Comparison of ENCODE assay signal across 17 mouse cellular contexts in genomic region chr17:54350881-54351280, GRCm38 (mm10). TPM values are rescaled to one million over a fixed set of nuclear protein-coding genes. Genes with fewer than 3 reads are reported as not detected.
DNase-seq lines count a peak whose midpoint lies in the region; ATAC-seq and TF ChIP-seq lines count a peak whose summit lies in the region.
"Had no signal": no experiment of that assay in that cellular context is flagged by ENCODE, and none has a peak within 500 bp of the region (broad histone marks: within the 10 kb centered on the region; RNA-seq: fewer than 3 reads in every experiment).

No protein-coding gene starts in this region.

- H3K27me3 ChIP-seq in hindbrain, embryonic 15.5 days = no peaks in the 10 kb centered on the region
- no peaks in the 10 kb centered on the region for H3K27me3 ChIP-seq in hindbrain, embryonic 10.5 days (ENCODE audit: insufficient read depth, poor library complexity, severe bottlenecking)
- no peaks in the 10 kb centered on the region for H3K27me3 ChIP-seq in CH12.LX (replicated peaks)
- H3K27me3 ChIP-seq: heart, embryonic 13.5 days; stomach, embryonic 15.5 days had no signal

- H3K9me3 ChIP-seq in hindbrain, embryonic 15.5 days = no peaks in the 10 kb centered on the region
- H3K9me3 ChIP-seq in hindbrain, embryonic 10.5 days = no peaks in the 10 kb centered on the region
- no peaks in the 10 kb centered on the region for H3K9me3 ChIP-seq in CH12.LX (replicated peaks; ENCODE audit: low read length)
- H3K9me3 ChIP-seq: heart, embryonic 13.5 days; stomach, embryonic 15.5 days had no signal

- no peaks in the 10 kb centered on the region for H3K4me1 ChIP-seq in hindbrain, embryonic 15.5 days (replicated peaks)
- no peaks in the 10 kb centered on the region for H3K4me1 ChIP-seq in hindbrain, embryonic 10.5 days (replicated peaks)
- no peaks in the 10 kb centered on the region for H3K4me1 ChIP-seq in CH12.LX (ENCODE audit: control insufficient read depth in 1 of 2, insufficient read depth in 2 of 2)
- H3K4me1 ChIP-seq: heart, embryonic 13.5 days; stomach, embryonic 15.5 days had no signal

- no peak overlapping the region for H3K27ac ChIP-seq in hindbrain, embryonic 15.5 days (replicated peaks)
- no peak overlapping the region for H3K27ac ChIP-seq in hindbrain, embryonic 10.5 days
- no peak overlapping the region for H3K27ac ChIP-seq in CH12.LX (ENCODE audit: insufficient read depth, low read depth)
- H3K27ac ChIP-seq: heart, embryonic 13.5 days; stomach, embryonic 15.5 days had no signal

- H3K4me3 ChIP-seq in hindbrain, embryonic 15.5 days = no peak overlapping the region
- no peak overlapping the region for H3K4me3 ChIP-seq in hindbrain, embryonic 10.5 days
- H3K4me3 ChIP-seq in CH12.LX (replicated peaks in 1 of 3; ENCODE audit: low read depth in 2 of 3, low read length in 2 of 3, poor library complexity in 1 of 3) = no peak overlapping the region
- H3K4me3 ChIP-seq: erythroblast, embryonic 14.5 days; heart, embryonic 13.5 days; stomach, embryonic 15.5 days had no signal

- dilution Hi-C loops in CH12.LX (cut with MboI; ENCODE audit: extremely low pct_ligation_motif_present, extremely low pct_unique_long_range_greater_than_20kb, low sequenced_read_pairs) = no loop called here

- no peaks in the 10 kb centered on the region for H3K36me3 ChIP-seq in hindbrain, embryonic 15.5 days
- H3K36me3 ChIP-seq in hindbrain, embryonic 10.5 days = no peaks in the 10 kb centered on the region
- no peaks in the 10 kb centered on the region for H3K36me3 ChIP-seq in CH12.LX (replicated peaks in 1 of 2; ENCODE audit: control insufficient read depth in 1 of 2, insufficient read depth in 1 of 2, low read length in 1 of 2)
- H3K36me3 ChIP-seq: G1E; heart, embryonic 13.5 days; stomach, embryonic 15.5 days had no signal

- in situ Hi-C loops in CH12.LX (cut with MboI; ENCODE audit: low pct_ligation_motif_present, low pct_unique_long_range_greater_than_20kb, low sequenced_read_pairs) = no loop called here

- TF ChIP-seq CTCF in CH12.LX (conservative IDR thresholded peaks at IDR 0.05 in 1 of 2, IDR thresholded peaks at IDR 0.05 in 1 of 2; ENCODE audit: low read depth in 2 of 2, low read length in 2 of 2) = peak in 1 of 2 experiments; percentile 49; a peak in 2 of 4 replicates

- TF ChIP-seq EP300 in CH12.LX (IDR thresholded peaks at IDR 0.05; ENCODE audit: low read length) = no peak

- 48% methylated on average over 2 of the region's 2 CpGs for WGBS in hindbrain, embryonic 15.5 days
- WGBS in hindbrain, embryonic 10.5 days = 48% methylated on average over 2 of the region's 2 CpGs

- no peak overlapping the region for H3K9ac ChIP-seq in hindbrain, embryonic 15.5 days
- H3K9ac ChIP-seq in CH12.LX (ENCODE audit: insufficient read depth, low read depth) = no peak overlapping the region
- H3K9ac ChIP-seq: heart, embryonic 13.5 days; stomach, embryonic 15.5 days had no signal

- no peak for DNase-seq in hindbrain, embryonic 10.5 days (ENCODE audit: low spot score)
- DNase-seq in 3T3-L1 (ENCODE audit: low read depth, low spot score) (peak; percentile 47), CH12.LX (ENCODE audit: extremely low read depth) (no peak)
- peak; percentile 1 for DNase-seq in embryo, embryonic 9.5 days (ENCODE audit: extremely low spot score)
- no peak for DNase-seq in B cell, adult 2 months
- DNase-seq in cerebellum, postnatal 10 days = no peak
- DNase-seq: cerebellum, adult 9-11 months; kidney, adult 11 months; left cerebral cortex, postnatal 4 days; lung, adult 18-20 months; right cerebral cortex, postnatal 4 days had no signal

- H3K79me2 ChIP-seq in CH12.LX (replicated peaks; ENCODE audit: control insufficient read depth, extremely low read depth, insufficient read depth, poor library complexity, severe bottlenecking) = no peaks in the 10 kb centered on the region

- peak; percentile 72; the same call in 1 of the 2 replicates for ATAC-seq in hindbrain, embryonic 15.5 days (ENCODE audit: low FRiP score, low read depth)

- TF ChIP-seq RAD21 in CH12.LX (IDR thresholded peaks at IDR 0.05; ENCODE audit: low read depth, low read length) = peak; percentile 53

- no peak overlapping the region for H3K4me2 ChIP-seq in hindbrain, embryonic 15.5 days
- H3K4me2 ChIP-seq in CH12.LX (ENCODE audit: insufficient read depth, low read depth, poor library complexity, severe bottlenecking) = no peak overlapping the region
- H3K4me2 ChIP-seq: heart, embryonic 13.5 days; stomach, embryonic 15.5 days had no signal

- TF ChIP-seq POLR2A in CH12.LX (IDR thresholded peaks at IDR 0.05; ENCODE audit: low read depth, low read length) = no peak

TF ChIP-seq in CH12.LX, 34 proteins besides CTCF, POLR2A, EP300 and RAD21:
- TF ChIP-seq SMC3 (IDR thresholded peaks at IDR 0.05; ENCODE audit: low read depth, low read length) (peak; percentile 15; the same call in 1 of the 2 replicates), POLR2AphosphoS2 (IDR thresholded peaks at IDR 0.05; ENCODE audit: low read depth, low read length) (no peak)

RNA-seq across cellular contexts. Expression of gene Slc5a7, which starts 52.0 kb away (rescaled TPM):
- polyA plus RNA-seq in hindbrain, embryonic 15.5 days (2015; fragmentation: Nextera tagmentation; extraction: Ambion mirVana) = 7.6 and 10.0 TPM in 2 replicates
- polyA plus RNA-seq in hindbrain, embryonic 10.5 days (2016; fragmentation: Nextera tagmentation; extraction: Ambion mirVana) = 0.55 and 1.0 TPM in 2 replicates
- total RNA-seq in CH12.LX (2012; rRNA removed) = not detected in 2 replicates
- total RNA-seq in CH12.LX (2014; rRNA removed) = not detected in 2 replicates
- not detected in 2 replicates for polyA plus RNA-seq in CH12.LX (2012; ENCODE audit: insufficient read length, low read depth)
- total RNA-seq: neutrophil, adult 5-6 weeks had no signal
- polyA plus RNA-seq: erythroblast, embryonic 14.5 days; G1E had no signal

Comparison
In these comparisons a context has a peak if more than half of its experiments do, and no peak if none do; other contexts are left out.
1. DNase-seq: peak in 3T3-L1 (single experiment) and embryo, embryonic 9.5 days (single experiment); none in hindbrain, embryonic 10.5 days (single experiment), CH12.LX (single experiment), B cell, adult 2 months (0 of 2) and cerebellum, postnatal 10 days (0 of 2).